Mouse (Mus musculus) forebrain, embryonic 15.5 days (tissue): ENCODE data around the gene Hid1. TPM values are rescaled to one million over a fixed set of nuclear protein-coding genes. Genes with fewer than 3 reads are reported as not detected.
A peak's percentile ranks its signal among the peaks of the same experiment; 100 is the strongest.

Experiments used
- ATAC-seq: fragments of 200-750 bp; cut with Nextera tagmentation; replicated peaks from 2 replicates; pipeline ENCODE4 v1.8.0; 2017; ENCODE audit warnings: mild to moderate bottlenecking, moderate TSS enrichment, moderate library complexity
- H3K27ac ChIP-seq: fragments of 300-500 bp; sonication (generic); replicated peaks from 2 replicates; pipeline ENCODE4 v1.5.1; 2015; ENCODE audit warnings: mild to moderate bottlenecking, inconsistent platforms
- H3K27me3 ChIP-seq: fragments of 300-500 bp; sonication (generic); 2 replicates; pipeline ENCODE4 v1.6.1; 2015; ENCODE audit warnings: inconsistent platforms
- H3K36me3 ChIP-seq: fragments of 300-500 bp; sonication (generic); 2 replicates; pipeline ENCODE4 v1.6.1; 2015; ENCODE audit warnings: mild to moderate bottlenecking, inconsistent platforms
- H3K4me1 ChIP-seq: fragments of 300-500 bp; sonication (generic); 2 replicates; pipeline ENCODE4 v1.6.1; 2015; ENCODE audit warnings: inconsistent platforms
- H3K4me2 ChIP-seq: fragments of 300-500 bp; sonication (generic); replicated peaks from 2 replicates; pipeline ENCODE4 v1.6.1; 2015; ENCODE audit warnings: mild to moderate bottlenecking, inconsistent platforms
- H3K4me3 ChIP-seq: fragments of 300-500 bp; sonication (generic); 2 replicates; pipeline ENCODE4 v1.5.1; 2015; ENCODE audit warnings: mild to moderate bottlenecking, inconsistent platforms
- H3K9ac ChIP-seq: fragments of 300-500 bp; sonication (generic); replicated peaks from 2 replicates; pipeline ENCODE4 v1.6.1; 2015; ENCODE audit warnings: mild to moderate bottlenecking, inconsistent platforms
- H3K9me3 ChIP-seq: fragments of 300-500 bp; sonication (generic); 2 replicates; pipeline ENCODE4 v1.6.1; 2016; ENCODE audit warnings: inconsistent platforms
- WGBS: fragments of 180-500 bp; shearing (Covaris S2); methylation state at CpG from one replicate; pipeline ENCODE4 v1.1.7; 2015; ENCODE audit warnings: mixed read lengths; 5-methylcytosine and 5-hydroxymethylcytosine counted together
- polyA plus RNA-seq: library from polyadenylated mRNA; unstranded; fragments of >200 nt; fragmentation: Nextera tagmentation; extraction: Ambion mirVana; gene quantifications from 2 replicates; pipeline ENCODE4 v1.2.1, GENCODE M21; 2015

The Hid1 gene
- polyA plus RNA-seq, 1 experiment from 2014 or later = 48.9 TPM

DNA sequence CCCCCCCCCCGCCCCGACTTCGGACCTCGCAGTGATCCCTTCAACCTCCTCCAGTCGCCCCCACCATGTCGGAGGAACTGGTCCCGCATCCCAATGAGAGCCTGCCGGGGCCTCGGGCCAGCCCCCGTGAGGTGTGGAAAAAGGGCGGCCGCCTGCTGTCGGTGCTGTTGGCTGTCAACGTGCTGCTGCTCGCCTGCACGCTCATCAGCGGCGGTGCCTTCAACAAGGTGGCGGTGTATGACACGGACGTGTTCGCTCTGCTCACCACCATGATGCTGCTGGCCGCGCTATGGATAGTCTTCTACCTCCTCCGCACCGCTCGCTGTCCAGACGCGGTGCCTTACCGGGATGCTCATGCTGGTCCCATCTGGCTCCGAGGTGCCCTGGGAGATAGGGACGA is 44.2 kb downstream of the Hid1 start:
- WGBS = 18% methylated on average over 32 of the region's 32 CpGs
- ATAC-seq = 0 out of 2 replicates have a peak, but pooled peaks have one; percentile 26
- no peak overlapping the region for H3K4me2 ChIP-seq
- H3K36me3 ChIP-seq = no peaks in the 10 kb centered on the region
- H3K9ac ChIP-seq = no peak overlapping the region
- H3K4me1 ChIP-seq = peaks cover 27% of the 10 kb centered on the region
- H3K27me3 ChIP-seq = peaks cover 61% of the 10 kb centered on the region
- H3K9me3 ChIP-seq = no peaks in the 10 kb centered on the region
- H3K4me3 ChIP-seq = no peak overlapping the region
- no peak overlapping the region for H3K27ac ChIP-seq

DNA sequence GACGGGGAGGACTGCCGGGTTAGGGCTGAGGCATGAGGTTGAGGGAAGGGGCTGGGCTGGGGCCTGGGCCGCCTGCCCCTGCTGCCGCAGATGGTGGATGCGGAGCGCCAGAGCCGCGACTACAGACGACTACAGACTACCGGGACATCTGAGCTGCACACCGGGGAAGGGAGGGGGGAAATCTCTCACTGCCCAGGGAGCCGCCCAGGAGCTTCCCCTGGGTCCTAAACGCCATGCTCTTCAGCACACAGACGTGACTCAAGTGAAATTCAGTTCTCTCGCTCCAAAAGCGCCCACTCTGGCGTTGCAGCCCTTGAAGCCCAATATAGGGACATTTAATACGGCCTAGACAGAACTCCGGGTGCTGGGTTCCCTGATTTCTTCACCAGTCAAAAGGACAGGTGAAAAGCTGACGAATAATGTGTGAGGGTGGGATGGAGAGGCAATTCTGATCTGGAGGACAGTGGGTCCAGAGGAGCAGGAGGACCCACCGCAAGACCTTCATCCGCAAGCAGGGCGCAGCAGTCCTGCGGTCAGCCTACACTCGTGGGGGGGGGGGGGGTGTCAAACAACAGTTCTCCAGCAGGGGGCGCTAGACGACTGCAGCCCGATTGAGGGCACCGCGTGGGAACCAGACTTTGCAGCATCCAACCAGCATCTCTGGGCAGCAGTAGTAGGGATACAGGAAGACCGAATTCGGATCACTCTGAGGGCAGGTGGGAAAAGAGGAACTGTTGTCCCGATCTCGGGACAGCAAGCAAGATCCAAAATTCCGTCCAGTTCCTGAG is 45.5 kb downstream of the Hid1 start, which contains the start of gene Ush1g:
TSS of gene Ush1g (minus strand) at position 136 of the 788 bp plus-strand sequence.
- Histone ChIP-seq H3K9ac (no peak within 1 kb of the TSS), H3K9me3 (no peaks in the 10 kb centered on the region), H3K27ac (no peak within 1 kb of the TSS), H3K4me2 (peak within 1 kb of the TSS; percentile 10; the same call in 1 of the 2 replicates), H3K4me1 (peaks cover 32% of the 10 kb centered on the region), H3K4me3 (peak within 1 kb of the TSS; percentile 12; the same call in 1 of the 2 replicates), H3K27me3 (peaks cover 73% of the 10 kb centered on the region), H3K36me3 (no peaks in the 10 kb centered on the region)
- ATAC-seq = no peak
- 3% methylated on average over 35 of the region's 35 CpGs for WGBS

DNA sequence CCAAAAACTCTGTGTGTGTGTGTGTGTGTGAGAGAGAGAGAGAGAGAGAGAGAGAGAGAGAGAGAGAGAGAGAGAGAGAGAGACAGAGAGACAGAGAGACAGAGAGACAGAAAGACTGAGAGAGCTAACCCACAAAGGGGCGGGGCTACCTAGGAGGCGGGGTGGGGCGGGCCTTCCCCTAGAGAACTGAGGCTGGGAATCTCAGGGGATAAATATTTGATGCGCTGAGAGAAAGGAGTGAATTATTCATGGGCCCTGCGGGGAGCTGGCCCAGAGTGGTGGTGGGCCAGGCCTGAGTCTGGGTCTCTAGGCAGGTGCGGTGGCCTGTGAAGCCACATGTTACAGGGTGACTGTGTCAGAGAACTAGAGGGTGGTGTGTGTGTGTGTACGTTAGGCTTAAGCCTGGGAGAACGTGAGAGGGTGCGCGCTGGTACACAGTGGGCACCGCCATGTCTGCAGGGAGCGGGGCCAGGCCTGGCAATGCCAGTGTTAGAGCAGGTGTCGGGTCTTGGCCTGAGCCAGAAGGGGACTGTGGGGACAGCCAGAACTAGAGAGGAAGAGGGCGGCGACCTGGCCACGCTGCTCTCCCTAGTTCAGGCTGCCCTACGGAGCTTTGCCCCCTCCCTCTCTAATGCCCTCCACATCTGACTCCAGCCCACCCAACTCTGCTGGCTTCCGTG is 47.7 kb downstream of the Hid1 start:
- H3K4me2 ChIP-seq = no peak overlapping the region
- no peak for ATAC-seq
- peaks cover 32% of the 10 kb centered on the region for H3K4me1 ChIP-seq
- H3K9ac ChIP-seq = no peak overlapping the region
- peaks cover 89% of the 10 kb centered on the region for H3K27me3 ChIP-seq
- H3K9me3 ChIP-seq = no peaks in the 10 kb centered on the region
- no peak overlapping the region for H3K27ac ChIP-seq
- 4% methylated on average over 18 of the region's 18 CpGs for WGBS
- no peak overlapping the region for H3K4me3 ChIP-seq
- no peaks in the 10 kb centered on the region for H3K36me3 ChIP-seq

DNA sequence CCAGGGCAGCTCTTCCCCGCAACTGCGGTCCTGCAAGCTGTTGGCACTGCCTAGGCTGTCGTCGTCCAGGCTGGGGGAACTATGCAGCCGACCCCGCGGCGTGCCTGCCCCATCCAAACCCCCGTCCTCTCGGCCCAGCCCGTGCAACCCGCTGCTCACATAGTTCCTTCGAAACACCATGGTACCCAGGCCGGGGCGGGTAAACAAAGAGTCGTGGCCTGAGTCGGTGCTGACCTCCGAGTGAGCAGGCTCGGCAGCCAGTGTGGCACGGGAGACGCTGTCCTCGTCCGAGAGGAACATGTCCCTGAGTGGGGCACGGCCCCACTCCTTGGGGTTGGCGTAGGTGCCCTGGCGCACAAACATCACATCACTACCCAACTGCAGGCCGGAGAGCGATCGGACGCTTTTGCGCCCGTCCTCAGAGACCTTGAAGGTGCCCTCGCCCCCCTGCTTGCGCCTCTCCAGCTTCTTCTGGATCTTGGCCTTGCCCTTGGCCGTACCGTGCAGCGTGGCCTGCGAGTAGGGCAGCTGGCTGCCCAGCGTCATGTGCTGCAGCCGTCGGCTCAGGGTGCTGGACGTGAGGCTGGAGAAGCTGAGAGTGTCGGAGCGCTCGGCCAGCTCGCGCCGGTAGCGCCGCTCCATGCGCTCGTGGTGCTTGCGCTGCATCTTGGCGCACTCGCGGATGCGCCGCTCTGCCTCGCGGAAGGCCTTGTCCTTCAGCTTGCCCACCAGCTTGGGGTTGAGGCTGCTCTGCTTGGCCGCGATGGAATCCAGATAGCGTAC is 49.1 kb downstream of the Hid1 start:
- no peaks in the 10 kb centered on the region for H3K9me3 ChIP-seq
- H3K4me1 ChIP-seq = peaks cover 31% of the 10 kb centered on the region
- H3K4me2 ChIP-seq = peak overlapping the region; percentile 5; the same call in 1 of the 2 replicates
- no peak overlapping the region; the same call in 1 of the 2 replicates for H3K4me3 ChIP-seq
- ATAC-seq = no peak
- H3K27ac ChIP-seq = no peak overlapping the region
- WGBS = 5% methylated on average over 63 of the region's 63 CpGs
- peaks cover 92% of the 10 kb centered on the region for H3K27me3 ChIP-seq
- H3K9ac ChIP-seq = no peak overlapping the region
- no peaks in the 10 kb centered on the region for H3K36me3 ChIP-seq

DNA sequence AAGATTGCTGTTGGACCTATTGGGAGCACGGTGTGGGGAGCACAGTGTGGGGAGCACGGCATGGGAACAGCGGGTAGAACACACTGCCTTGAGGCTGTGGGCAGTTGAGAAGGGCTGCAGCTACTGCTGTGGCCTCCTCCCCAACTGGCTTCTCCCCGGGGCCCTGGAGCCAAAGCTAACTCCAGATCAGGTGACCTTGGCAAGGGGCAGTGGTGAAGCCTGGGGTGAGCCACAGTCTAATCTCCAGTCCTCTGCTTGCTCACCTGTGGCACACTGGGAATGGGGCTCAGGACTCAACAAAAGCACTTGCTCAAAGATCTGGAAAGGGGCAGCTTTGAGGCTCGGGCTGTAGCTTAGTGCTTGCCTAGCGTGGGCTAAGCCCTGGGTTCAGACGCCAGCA is 50.4 kb downstream of the Hid1 start:
- 58% methylated on average over 7 of the region's 7 CpGs for WGBS
- Histone ChIP-seq H3K27me3 (peaks cover 80% of the 10 kb centered on the region), H3K4me3 (no peak overlapping the region), H3K9ac (no peak overlapping the region), H3K27ac (no peak overlapping the region), H3K4me2 (no peak overlapping the region), H3K36me3 (no peaks in the 10 kb centered on the region), H3K9me3 (no peaks in the 10 kb centered on the region), H3K4me1 (peaks cover 22% of the 10 kb centered on the region)
- no peak for ATAC-seq

DNA sequence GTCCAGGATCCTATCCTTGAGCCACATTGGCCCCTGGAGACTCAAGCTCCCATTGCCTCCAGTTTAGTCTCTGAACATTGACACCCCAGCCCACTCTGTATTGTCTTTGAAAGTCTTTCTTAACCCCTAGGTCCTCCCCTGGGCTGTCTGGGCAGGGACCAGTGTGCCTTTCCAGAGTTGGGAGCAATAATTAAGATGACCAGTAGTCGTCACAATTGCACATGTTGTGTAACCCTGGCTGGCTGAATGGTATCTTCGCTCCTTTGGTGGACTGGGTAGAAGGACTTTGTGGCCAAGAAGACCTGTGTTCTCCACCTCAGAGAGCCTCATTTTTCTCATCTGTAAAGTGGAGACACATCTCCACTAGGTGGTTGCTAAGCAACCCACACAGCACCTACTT is 53.3 kb downstream of the Hid1 start:
- ATAC-seq = no peak
- WGBS = 51% methylated on average over 2 of the region's 2 CpGs
- H3K27ac ChIP-seq = no peak overlapping the region
- no peaks in the 10 kb centered on the region for H3K36me3 ChIP-seq
- peaks cover 53% of the 10 kb centered on the region for H3K27me3 ChIP-seq
- H3K4me1 ChIP-seq = peaks cover 11% of the 10 kb centered on the region
- H3K9ac ChIP-seq = no peak overlapping the region
- no peaks in the 10 kb centered on the region for H3K9me3 ChIP-seq
- no peak overlapping the region for H3K4me2 ChIP-seq
- H3K4me3 ChIP-seq = no peak overlapping the region

DNA sequence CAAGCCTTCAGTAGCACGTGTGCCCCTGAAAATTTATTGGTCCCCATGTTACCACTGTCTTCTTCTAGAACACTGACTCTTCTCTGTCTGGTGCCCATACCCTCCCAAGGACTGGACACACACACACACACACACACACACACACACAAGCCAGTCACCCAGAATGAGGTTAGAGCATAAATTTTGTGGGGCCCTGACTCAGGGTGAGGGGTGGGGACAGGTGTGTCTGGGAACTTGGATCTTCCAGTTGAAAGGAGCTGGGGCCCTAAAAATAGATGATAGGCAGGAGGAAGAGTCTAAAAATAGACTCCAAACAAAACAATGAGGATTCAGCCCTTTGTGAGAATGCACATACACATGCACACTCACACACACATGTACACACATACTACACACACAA is 58.8 kb downstream of the Hid1 start:
- no peak overlapping the region for H3K9ac ChIP-seq
- WGBS = 92% methylated on average over 1 of the region's 1 CpGs
- no peak overlapping the region for H3K4me2 ChIP-seq
- no peak overlapping the region for H3K27ac ChIP-seq
- H3K36me3 ChIP-seq = no peaks in the 10 kb centered on the region
- ATAC-seq = no peak
- no peaks in the 10 kb centered on the region for H3K4me1 ChIP-seq
- H3K27me3 ChIP-seq = no peaks in the 10 kb centered on the region
- no peaks in the 10 kb centered on the region for H3K9me3 ChIP-seq
- H3K4me3 ChIP-seq = no peak overlapping the region

DNA sequence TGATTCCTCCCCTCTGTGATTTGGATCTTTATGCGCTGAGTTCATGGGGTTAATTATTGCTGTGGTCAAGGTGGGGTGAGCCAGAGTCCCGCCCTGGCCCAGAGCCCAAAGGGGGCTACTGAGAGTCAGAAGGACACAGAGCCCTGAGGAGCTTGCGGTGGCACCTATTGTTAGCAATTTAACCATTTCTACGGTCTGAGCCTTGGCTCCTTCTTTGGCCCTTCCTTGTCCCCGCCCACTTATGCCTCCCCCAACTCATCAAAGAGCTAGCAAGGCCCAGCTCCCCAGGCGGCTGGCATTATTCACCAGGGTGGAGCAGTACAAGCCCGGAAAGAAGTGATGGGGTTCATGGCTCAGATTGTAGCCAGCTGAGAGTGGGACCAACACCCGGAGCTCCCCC is 60.7 kb downstream of the Hid1 start, which contains the start of gene Otop2:
TSS of gene Otop2 (plus strand) at position 301 of the 400 bp plus-strand sequence.
- Histone ChIP-seq H3K4me2 (no peak within 1 kb of the TSS), H3K27me3 (no peaks in the 10 kb centered on the region), H3K36me3 (no peaks in the 10 kb centered on the region), H3K4me3 (no peak within 1 kb of the TSS), H3K27ac (no peak within 1 kb of the TSS), H3K9me3 (no peaks in the 10 kb centered on the region), H3K4me1 (no peaks in the 10 kb centered on the region), H3K9ac (no peak within 1 kb of the TSS)
- ATAC-seq = no peak
- 18% methylated on average over 8 of the region's 8 CpGs for WGBS

DNA sequence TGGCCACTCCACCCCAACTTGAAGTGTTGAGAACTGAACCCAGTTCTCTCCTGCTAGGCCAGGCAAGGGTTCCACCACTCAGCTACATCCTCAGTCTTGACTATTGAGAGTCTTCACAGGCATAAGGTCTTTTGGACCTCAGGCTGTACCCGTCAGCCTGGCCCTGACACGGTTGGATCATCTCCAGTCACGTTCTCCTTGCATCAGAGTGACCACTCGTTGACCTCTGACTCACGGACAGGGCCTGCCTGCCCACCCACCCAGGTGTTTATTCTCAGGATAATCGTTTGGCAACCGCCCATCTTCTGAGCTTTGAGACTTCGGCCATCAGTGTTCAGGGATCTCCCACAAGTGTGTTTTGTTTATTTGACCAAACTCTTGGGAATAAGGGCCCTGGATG is 64.4 kb downstream of the Hid1 start:
- no peak for ATAC-seq
- H3K9ac ChIP-seq = no peak overlapping the region
- no peak overlapping the region for H3K4me3 ChIP-seq
- no peaks in the 10 kb centered on the region for H3K4me1 ChIP-seq
- H3K27ac ChIP-seq = no peak overlapping the region
- no peaks in the 10 kb centered on the region for H3K9me3 ChIP-seq
- no peak overlapping the region for H3K4me2 ChIP-seq
- 85% methylated on average over 8 of the region's 8 CpGs for WGBS
- H3K27me3 ChIP-seq = no peaks in the 10 kb centered on the region
- H3K36me3 ChIP-seq = no peaks in the 10 kb centered on the region

DNA sequence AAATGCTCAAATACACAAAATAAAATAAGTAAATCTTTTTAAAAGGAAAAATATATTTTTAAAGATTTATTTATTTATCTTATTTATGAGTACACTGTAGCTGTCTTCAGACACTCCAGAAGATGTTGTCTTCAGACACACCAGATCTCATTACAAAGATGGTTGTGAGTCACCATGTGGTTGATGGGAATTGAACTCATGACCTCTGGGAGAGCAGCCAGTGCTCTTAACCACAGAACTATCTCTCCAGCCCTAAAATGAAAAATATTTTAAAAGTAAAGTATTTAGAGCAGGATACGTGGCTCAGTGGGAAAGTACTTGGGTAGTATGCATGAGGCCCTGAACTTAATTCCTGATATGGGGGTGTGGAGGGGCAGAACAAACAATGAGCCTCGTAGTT is 66.2 kb downstream of the Hid1 start:
- ATAC-seq = no peak
- Histone ChIP-seq H3K9me3 (no peaks in the 10 kb centered on the region), H3K9ac (no peak overlapping the region), H3K27me3 (no peaks in the 10 kb centered on the region), H3K27ac (no peak overlapping the region), H3K4me1 (peaks cover 8% of the 10 kb centered on the region), H3K4me2 (no peak overlapping the region), H3K4me3 (no peak overlapping the region), H3K36me3 (no peaks in the 10 kb centered on the region)
- 85% methylated on average over 2 of the region's 2 CpGs for WGBS

DNA sequence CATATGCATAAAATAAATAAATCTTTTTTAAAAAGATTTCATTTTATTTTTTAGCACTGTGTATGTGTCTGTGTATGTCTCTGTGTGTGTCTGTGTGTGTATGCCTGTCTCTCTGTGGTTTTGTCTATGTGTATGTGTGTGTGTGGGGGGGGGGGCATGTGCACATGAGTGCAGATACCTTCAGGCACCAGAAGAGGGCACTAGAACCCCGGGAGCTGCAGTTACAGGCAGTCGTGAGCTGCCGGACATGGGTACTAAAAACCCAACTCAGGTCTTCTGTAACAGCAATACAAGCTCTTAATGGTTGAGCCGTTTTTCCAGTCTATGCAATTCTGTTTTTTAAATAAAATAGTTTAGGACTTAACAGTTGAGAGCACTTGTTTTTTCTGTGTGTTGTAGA is 66.8 kb downstream of the Hid1 start:
- WGBS = 80% methylated on average over 4 of the region's 4 CpGs
- no peak overlapping the region for H3K27ac ChIP-seq
- no peak for ATAC-seq

DNA sequence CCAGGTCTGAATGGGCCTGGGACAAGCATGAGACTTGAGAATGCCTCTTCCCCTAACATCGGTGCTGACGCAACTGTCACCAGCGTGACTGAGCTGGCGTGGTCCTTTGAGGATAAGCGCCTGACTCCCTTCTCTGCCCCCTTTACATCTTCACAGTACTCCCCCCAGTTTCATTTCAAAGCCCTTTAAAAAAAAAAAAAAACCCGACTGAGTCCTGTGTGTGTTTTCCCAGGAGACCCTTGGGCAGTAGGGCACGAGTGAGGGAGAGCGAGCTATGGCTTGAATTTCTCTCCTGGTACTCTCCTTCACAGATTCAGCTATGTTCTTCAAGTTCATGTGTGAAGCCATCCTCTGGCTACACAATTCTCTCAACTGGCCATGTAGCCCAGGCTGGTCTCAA is 69.4 kb downstream of the Hid1 start:
- H3K36me3 ChIP-seq = no peaks in the 10 kb centered on the region
- peaks cover 8% of the 10 kb centered on the region for H3K4me1 ChIP-seq
- H3K4me3 ChIP-seq = no peak overlapping the region
- H3K27me3 ChIP-seq = no peaks in the 10 kb centered on the region
- no peaks in the 10 kb centered on the region for H3K9me3 ChIP-seq
- H3K9ac ChIP-seq = no peak overlapping the region
- 75% methylated on average over 8 of the region's 8 CpGs for WGBS
- no peak overlapping the region for H3K27ac ChIP-seq
- H3K4me2 ChIP-seq = no peak overlapping the region
- ATAC-seq = no peak

More for the DNA sequence above, 66.8 kb downstream of the Hid1 start:
- Histone ChIP-seq H3K9ac (no peak overlapping the region), H3K9me3 (no peaks in the 10 kb centered on the region), H3K4me3 (no peak overlapping the region), H3K36me3 (no peaks in the 10 kb centered on the region), H3K27me3 (no peaks in the 10 kb centered on the region), H3K4me1 (peaks cover 8% of the 10 kb centered on the region), H3K4me2 (no peak overlapping the region)
